ENCODE assay signal across 8 mouse cellular contexts in the genomic region with DNA sequence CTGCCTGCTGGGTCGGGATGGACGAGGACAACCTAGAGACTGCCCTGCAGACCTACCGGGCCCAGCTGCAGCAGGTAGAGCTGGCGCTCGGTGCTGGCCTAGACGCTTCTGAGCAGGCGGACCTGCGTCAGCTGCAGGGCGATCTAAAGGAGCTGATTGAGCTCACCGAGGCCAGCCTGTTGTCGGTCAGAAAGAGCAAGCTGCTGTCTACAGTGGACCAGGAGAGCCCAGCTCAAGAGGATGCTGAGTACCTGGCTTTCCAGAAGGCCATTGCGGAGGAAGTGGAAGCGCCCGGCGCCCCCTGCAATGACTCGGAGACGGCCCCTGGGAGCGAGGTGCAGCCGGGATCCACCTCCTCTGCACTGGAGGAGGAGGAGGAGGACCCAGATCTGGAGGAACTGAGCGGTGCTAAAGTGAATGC. TPM values are rescaled to one million over a fixed set of nuclear protein-coding genes. Genes with fewer than 3 reads are reported as not detected.
DNase-seq lines count a peak whose midpoint lies in the region; ATAC-seq and TF ChIP-seq lines count a peak whose summit lies in the region.

No protein-coding gene starts in this region.

- peak overlapping the region; percentile 64 for H3K4me3 ChIP-seq in kidney, embryonic 16.5 days (ENCODE audit: low read length)
- H3K4me3 ChIP-seq in bone marrow, adult 2 months (replicated peaks; ENCODE audit: control insufficient read depth, low read depth, low read length) = peak overlapping the region; percentile 90
- peak overlapping the region; percentile 67 for H3K4me3 ChIP-seq in forebrain, embryonic 12.5 days (replicated peaks)

- peaks cover 23% of the 10 kb centered on the region for H3K36me3 ChIP-seq in kidney, embryonic 16.5 days (ENCODE audit: insufficient read depth, low read length)
- peaks cover 43% of the 10 kb centered on the region for H3K36me3 ChIP-seq in forebrain, embryonic 12.5 days (replicated peaks)

- TF ChIP-seq POLR2A in bone marrow, adult 2 months (IDR thresholded peaks at IDR 0.05; ENCODE audit: borderline replicate concordance, control insufficient read depth, low read depth, low read length) = no peak

- H3K4me1 ChIP-seq in kidney, embryonic 16.5 days (ENCODE audit: insufficient read depth, low read length) = peaks cover 33% of the 10 kb centered on the region
- no peaks in the 10 kb centered on the region; the same call in 1 of the 2 replicates for H3K4me1 ChIP-seq in bone marrow, adult 2 months (ENCODE audit: control insufficient read depth, insufficient read depth, low read length)
- peaks cover 40% of the 10 kb centered on the region for H3K4me1 ChIP-seq in forebrain, embryonic 12.5 days

- 0% methylated on average over 20 of the region's 20 CpGs for WGBS in kidney, embryonic 16.5 days
- WGBS in bone marrow, adult 2 months = under 1% methylated on average over 20 of the region's 20 CpGs
- 0% methylated on average over 20 of the region's 20 CpGs for WGBS in forebrain, embryonic 12.5 days

- H3K27ac ChIP-seq in kidney, embryonic 16.5 days (ENCODE audit: low read length) = peak overlapping the region; percentile 94
- peak overlapping the region; percentile 89 for H3K27ac ChIP-seq in bone marrow, adult 2 months (ENCODE audit: control insufficient read depth, insufficient read depth, low read depth, low read length, poor library complexity)
- peak overlapping the region; percentile 88 for H3K27ac ChIP-seq in forebrain, embryonic 12.5 days

- H3K9ac ChIP-seq in kidney, embryonic 16.5 days (replicated peaks; ENCODE audit: low read length) = peak overlapping the region; percentile 80
- H3K9ac ChIP-seq in forebrain, embryonic 12.5 days = peak overlapping the region; percentile 94

- intact Hi-C loops in gastrocnemius, postnatal 36 days (cut with DNase I) = no loop called here

- TF ChIP-seq CTCF in bone marrow, adult 2 months (IDR thresholded peaks at IDR 0.05; ENCODE audit: control insufficient read depth, insufficient read depth, low read length) = no peak; the same call in 1 of the 2 replicates

- H3K27me3 ChIP-seq in kidney, embryonic 16.5 days (ENCODE audit: insufficient read depth, low read length) = no peaks in the 10 kb centered on the region
- H3K27me3 ChIP-seq in forebrain, embryonic 12.5 days = no peaks in the 10 kb centered on the region

- peak overlapping the region; percentile 91 for H3K4me2 ChIP-seq in kidney, embryonic 16.5 days (replicated peaks; ENCODE audit: low read depth, low read length)
- H3K4me2 ChIP-seq in forebrain, embryonic 12.5 days = peak overlapping the region; percentile 98

- H3K9me3 ChIP-seq in kidney, embryonic 16.5 days (ENCODE audit: low read length) = no peaks in the 10 kb centered on the region
- H3K9me3 ChIP-seq in forebrain, embryonic 12.5 days = peaks cover 3% of the 10 kb centered on the region; the same call in 1 of the 2 replicates

- peak; percentile 79 for ATAC-seq in kidney, embryonic 16.5 days (ENCODE audit: low FRiP score, low TSS enrichment)
- ATAC-seq in forebrain, embryonic 12.5 days (ENCODE audit: low FRiP score) = peak; percentile 73
- peak; percentile 14; the same call in 1 of the 2 replicates for ATAC-seq in neutrophil, adult 5-6 weeks (ENCODE audit: extremely low read depth, insufficient number of reproducible peaks, low FRiP score, poor library complexity, severe bottlenecking)

- no peak for DNase-seq in kidney, postnatal 25 days
- peak; percentile 48 for DNase-seq in liver
- no peak for DNase-seq in gastrocnemius, postnatal 36 days
- no peak for DNase-seq in spleen, adult 18-20 months

RNA-seq across cellular contexts. Expression of a gene that starts 0.5 kb away (rescaled TPM):
- polyA plus RNA-seq in kidney, embryonic 16.5 days (2015; fragmentation: Nextera tagmentation; extraction: Ambion mirVana) = 72.5 and 73.5 TPM in 2 replicates
- polyA plus RNA-seq in bone marrow, adult 2 months (2011; ENCODE audit: insufficient read depth, insufficient read length, low replicate concordance, missing spikeins) = 25.1 and 48.4 TPM in 2 replicates
- polyA plus RNA-seq in forebrain, embryonic 12.5 days (2016; fragmentation: Nextera tagmentation; extraction: Ambion mirVana) = 83.6 and 86.4 TPM in 2 replicates
- total RNA-seq in neutrophil, adult 5-6 weeks (2017) = 61.3 and 74.3 TPM in 2 replicates
- 10 to 100 TPM; 21.5 to 26.1 TPM for total RNA-seq in gastrocnemius, postnatal 36 days (2021)

RNA-seq across cellular contexts. Expression of a gene that starts 0.9 kb away (rescaled TPM):
- 48.8 and 50.5 TPM in 2 replicates for polyA plus RNA-seq in kidney, embryonic 16.5 days (2015; fragmentation: Nextera tagmentation; extraction: Ambion mirVana)
- polyA plus RNA-seq in bone marrow, adult 2 months (2011; ENCODE audit: insufficient read depth, insufficient read length, low replicate concordance, missing spikeins) = 10.8 and 30.8 TPM in 2 replicates
- 62.4 and 69.5 TPM in 2 replicates for polyA plus RNA-seq in forebrain, embryonic 12.5 days (2016; fragmentation: Nextera tagmentation; extraction: Ambion mirVana)
- 81.7 and 86.8 TPM in 2 replicates for total RNA-seq in neutrophil, adult 5-6 weeks (2017)
- 10 to 100 TPM; 11.3 to 11.5 TPM for total RNA-seq in gastrocnemius, postnatal 36 days (2021)

RNA-seq across cellular contexts. Expression of a gene that starts 14.2 kb away (rescaled TPM):
- polyA plus RNA-seq in kidney, embryonic 16.5 days (2015; fragmentation: Nextera tagmentation; extraction: Ambion mirVana) = 28.3 and 32.6 TPM in 2 replicates
- polyA plus RNA-seq in bone marrow, adult 2 months (2011; ENCODE audit: insufficient read depth, insufficient read length, low replicate concordance, missing spikeins) = 37.9 and 47.7 TPM in 2 replicates
- 33.9 and 34.5 TPM in 2 replicates for polyA plus RNA-seq in forebrain, embryonic 12.5 days (2016; fragmentation: Nextera tagmentation; extraction: Ambion mirVana)
- 54.9 and 70.6 TPM in 2 replicates for total RNA-seq in neutrophil, adult 5-6 weeks (2017)
- 1 to 10 TPM; 4.7 to 5.2 TPM for total RNA-seq in gastrocnemius, postnatal 36 days (2021)

RNA-seq across cellular contexts. Expression of a gene that starts 46.1 kb away (rescaled TPM):
- polyA plus RNA-seq in kidney, embryonic 16.5 days (2015; fragmentation: Nextera tagmentation; extraction: Ambion mirVana) = 51.2 and 57.9 TPM in 2 replicates
- 44.7 and 86.6 TPM in 2 replicates for polyA plus RNA-seq in bone marrow, adult 2 months (2011; ENCODE audit: insufficient read depth, insufficient read length, low replicate concordance, missing spikeins)
- polyA plus RNA-seq in forebrain, embryonic 12.5 days (2016; fragmentation: Nextera tagmentation; extraction: Ambion mirVana) = 59.1 and 67.3 TPM in 2 replicates
- total RNA-seq in neutrophil, adult 5-6 weeks (2017) = 49.7 and 51.6 TPM in 2 replicates
- 10 to 100 TPM in 1 of 2 experiments, 1 to 10 TPM in 1; 9.2 to 12.2 TPM for total RNA-seq in gastrocnemius, postnatal 36 days (2021)

RNA-seq across cellular contexts. Expression of a gene that starts 51.4 kb away (rescaled TPM):
- 3.7 and 7.7 TPM in 2 replicates for polyA plus RNA-seq in kidney, embryonic 16.5 days (2015; fragmentation: Nextera tagmentation; extraction: Ambion mirVana)
- polyA plus RNA-seq in bone marrow, adult 2 months (2011; ENCODE audit: insufficient read depth, insufficient read length, low replicate concordance, missing spikeins) = 2.7 TPM in 1 of 2 replicates, not detected in the other
- 360 and 385 TPM in 2 replicates for polyA plus RNA-seq in forebrain, embryonic 12.5 days (2016; fragmentation: Nextera tagmentation; extraction: Ambion mirVana)
- total RNA-seq in neutrophil, adult 5-6 weeks (2017) = not detected in 2 replicates
- under 1 TPM in 1 of 2 experiments, not detected in 1; 0.31 TPM for total RNA-seq in gastrocnemius, postnatal 36 days (2021)

Comparison
In these comparisons a context has a peak if more than half of its experiments do, and no peak if none do; other contexts are left out.
1. ATAC-seq: peak in every context shown above with its lines; median percentile 79 in kidney, embryonic 16.5 days; 73 in forebrain, embryonic 12.5 days; 14 in neutrophil, adult 5-6 weeks.